Mouse (Mus musculus): ENCODE measurements around the gene Art5.

Gene Art5

GRCm38 (mm10) chr7:102109171-102109570 lies at the start of gene Art5:
Art5 (minus strand) TSS chr7:102109489.
- DNase-seq (ENCODE audit: low spot score): no peak

GRCm38 (mm10) chr7:102153691-102154090 lies 44.4 kb upstream of the Art5 start:
- DNase-seq (ENCODE audit: low spot score): no peak

GRCm38 (mm10) chr7:102137898-102138297 lies 28.6 kb upstream of the Art5 start:
- no peak for DNase-seq (ENCODE audit: low spot score)

- DNase-seq (ENCODE audit: low spot score): no peak
These were observed 28.2 kb upstream of the Art5 start for GRCm38 (mm10) chr7:102137464-102137863.

GRCm38 (mm10) chr7:102132395-102132794 lies 23.1 kb upstream of the Art5 start:
- no peak for DNase-seq (ENCODE audit: low spot score)

- DNase-seq (ENCODE audit: low spot score): no peak
These were observed 11.0 kb upstream of the Art5 start for GRCm38 (mm10) chr7:102120326-102120725.

- DNase-seq (ENCODE audit: low spot score): no peak
These were observed 8.1 kb upstream of the Art5 start for GRCm38 (mm10) chr7:102117382-102117781.

GRCm38 (mm10) chr7:102116579-102117331 lies 7.5 kb upstream of the Art5 start, which contains the start of gene Chrna10:
Chrna10 (minus strand) TSS chr7:102116828.
- DNase-seq (ENCODE audit: low spot score): no peak

- no peak for DNase-seq (ENCODE audit: low spot score)
These were observed 4.0 kb upstream of the Art5 start for GRCm38 (mm10) chr7:102113151-102113729.

GRCm38 (mm10) chr7:102109746-102110145 lies 457 bp upstream of the Art5 start:
- no peak for DNase-seq (ENCODE audit: low spot score)

GRCm38 (mm10) chr7:102108206-102108605 lies 1.1 kb downstream of the Art5 start:
- DNase-seq (ENCODE audit: low spot score): no peak

- DNase-seq (ENCODE audit: low spot score): no peak
These were observed 2.6 kb downstream of the Art5 start for GRCm38 (mm10) chr7:102106700-102107141.

- no peak for DNase-seq (ENCODE audit: low spot score)
These were observed 5.2 kb downstream of the Art5 start for GRCm38 (mm10) chr7:102104126-102104525.

GRCm38 (mm10) chr7:102103555-102103954 lies 5.7 kb downstream of the Art5 start:
- no peak for DNase-seq (ENCODE audit: low spot score)

- no peak for DNase-seq (ENCODE audit: low spot score)
These were observed 6.6 kb downstream of the Art5 start for GRCm38 (mm10) chr7:102102696-102103095.

GRCm38 (mm10) chr7:102102241-102102640 lies 7.0 kb downstream of the Art5 start:
- DNase-seq (ENCODE audit: low spot score): no peak

- no peak for DNase-seq (ENCODE audit: low spot score)
These were observed 7.8 kb downstream of the Art5 start, which contains the start of gene Art1 for GRCm38 (mm10) chr7:102101487-102101886. Art1 (plus strand) TSS chr7:102101743.

- DNase-seq (ENCODE audit: low spot score): no peak
These were observed 8.4 kb downstream of the Art5 start for GRCm38 (mm10) chr7:102100868-102101267.

- DNase-seq (ENCODE audit: low spot score): no peak
These were observed 9.3 kb downstream of the Art5 start for GRCm38 (mm10) chr7:102099760-102100661.

- DNase-seq (ENCODE audit: low spot score): no peak
These were observed 22.0 kb downstream of the Art5 start for GRCm38 (mm10) chr7:102087336-102087735.

GRCm38 (mm10) chr7:102084041-102084696 lies 25.1 kb downstream of the Art5 start:
- no peak for DNase-seq (ENCODE audit: low spot score)

GRCm38 (mm10) chr7:102082816-102083215 lies 26.5 kb downstream of the Art5 start, which contains the start of gene Trpc2:
Trpc2 (plus strand) TSS chr7:102083116.
- no peak for DNase-seq (ENCODE audit: low spot score)
